Mouse (Mus musculus): Measurements from ENCODE around the gene Pkig. TPM values are rescaled to one million over a fixed set of nuclear protein-coding genes. Genes with fewer than 3 reads are reported as not detected.
"Not testable (repeated sequence)": the region's sequence is repeated elsewhere in the genome, so short reads cannot be mapped to it uniquely, and the experiment has no call there.

The Pkig gene
- polyA plus RNA-seq, 1 experiment: 88.5 TPM

DNA sequence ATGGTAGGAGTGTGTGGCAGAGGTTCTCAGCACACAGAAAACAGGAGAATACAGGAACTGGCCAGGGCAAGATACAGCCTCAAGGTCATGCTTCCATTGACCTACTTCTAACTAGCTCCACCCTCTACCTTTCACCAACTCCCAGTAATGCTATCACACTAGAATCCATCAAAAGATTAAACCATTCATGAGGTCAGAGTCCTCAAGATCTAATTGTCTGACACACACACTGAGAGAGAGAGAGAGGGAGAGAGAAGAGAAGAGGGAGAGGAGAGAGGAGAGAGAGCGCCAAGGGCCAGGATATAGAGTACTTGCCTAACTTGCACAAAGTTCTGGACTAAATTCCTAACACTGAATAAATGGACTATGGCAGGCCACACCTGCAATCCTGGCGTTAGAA is 24.2 kb downstream of the Pkig start:
- no peak for DNase-seq (ENCODE audit: low read depth)

DNA sequence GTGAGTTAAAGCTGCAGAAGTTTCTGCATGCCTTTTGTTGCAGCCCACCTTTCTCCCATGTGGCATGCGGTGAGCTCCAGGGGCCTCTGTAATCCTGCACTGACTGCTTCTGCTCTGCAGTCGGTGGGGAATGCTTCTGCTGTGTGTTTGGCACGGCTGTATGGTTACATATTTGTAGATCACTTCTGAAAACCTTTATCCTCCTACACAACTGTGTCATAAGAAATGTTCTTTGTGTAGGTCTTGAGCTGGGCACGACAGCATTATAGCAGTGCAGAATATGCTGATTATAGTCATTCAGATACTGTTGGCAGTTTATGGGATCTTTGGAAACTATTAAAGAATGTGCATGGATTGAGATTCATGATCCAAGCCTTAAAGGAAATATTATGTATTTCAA is 27.1 kb downstream of the Pkig start:
- no peak for DNase-seq (ENCODE audit: low read depth)

DNA sequence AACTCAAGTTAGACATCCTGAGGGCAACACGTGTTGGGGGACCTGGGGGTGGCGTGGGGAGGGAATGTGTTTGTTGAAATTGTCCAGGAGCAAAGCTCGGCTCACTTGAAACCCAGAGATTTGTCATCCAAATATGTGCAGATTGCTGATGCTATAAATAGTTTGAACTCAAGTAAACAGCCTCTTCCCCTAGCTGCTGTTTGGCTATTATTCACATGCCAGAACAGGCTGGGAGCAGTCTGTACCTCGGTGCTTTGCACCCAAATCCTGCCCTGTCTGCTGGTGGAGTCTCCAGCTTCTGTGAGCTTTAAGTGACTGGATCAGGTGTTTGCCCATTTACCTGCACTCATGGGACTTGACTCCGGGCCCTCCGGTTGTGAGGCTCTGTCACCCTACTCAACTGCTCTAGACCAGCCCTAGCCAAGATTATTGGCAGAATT is 27.6 kb downstream of the Pkig start:
- DNase-seq (ENCODE audit: low read depth): no peak

DNA sequence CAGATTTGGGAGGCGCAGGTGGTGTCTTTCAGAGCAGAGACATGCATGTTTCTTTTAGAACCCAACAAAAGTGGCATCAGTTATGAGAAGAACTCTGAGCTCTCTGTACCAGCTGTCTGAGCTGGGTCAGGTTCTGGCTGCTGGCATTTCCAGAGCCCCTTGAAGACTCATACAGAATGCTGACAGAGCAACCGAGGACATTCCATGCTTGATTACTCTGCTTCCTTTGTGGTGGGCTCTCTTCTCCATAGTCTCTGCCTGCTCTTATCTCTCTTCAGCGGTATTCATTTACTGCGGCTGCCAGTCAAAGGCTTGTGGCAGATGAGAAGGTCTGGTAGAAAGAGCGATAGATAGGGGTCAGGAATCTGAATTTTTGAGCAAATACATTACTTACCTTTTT is 28.0 kb downstream of the Pkig start:
- no peak for DNase-seq (ENCODE audit: low read depth)

DNA sequence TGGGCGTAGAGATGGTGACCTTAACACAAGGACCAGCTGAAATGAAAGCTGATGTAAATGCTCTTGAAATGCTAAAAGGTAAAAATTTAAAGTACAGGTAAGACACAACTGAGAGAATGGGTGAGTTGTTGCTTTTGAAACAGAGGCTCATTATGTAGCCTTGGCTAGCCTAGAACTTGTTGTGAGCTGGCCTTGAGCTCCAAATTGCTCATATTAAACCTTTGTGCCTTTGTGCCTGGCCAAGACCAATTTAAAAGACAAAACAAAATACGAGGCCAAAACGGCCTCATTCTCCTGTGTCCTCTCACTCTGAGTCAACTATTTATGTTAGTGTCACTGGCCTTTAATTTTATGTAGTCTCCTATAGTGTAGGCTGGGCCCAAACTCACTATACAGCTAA is 28.7 kb downstream of the Pkig start:
- no peak for DNase-seq (ENCODE audit: low read depth)

DNA sequence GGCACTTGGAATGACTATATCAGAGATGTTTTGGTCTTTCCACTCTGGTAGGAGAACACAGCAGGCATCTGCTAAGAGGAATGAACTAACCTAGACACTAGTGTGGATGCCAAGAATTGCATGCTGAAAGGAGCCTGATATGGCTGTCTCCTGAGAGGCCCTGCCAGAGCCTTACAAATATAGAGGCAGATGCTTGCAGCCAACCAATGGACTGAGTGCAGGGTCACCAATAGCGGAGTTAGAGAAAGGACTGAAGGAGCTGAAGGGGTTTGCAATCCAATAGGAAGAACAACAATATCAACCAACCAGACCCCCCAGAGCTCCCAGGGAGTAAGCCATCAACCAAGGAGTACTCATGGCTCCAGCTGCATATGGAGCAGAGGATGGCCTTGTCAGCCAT is 30.2 kb downstream of the Pkig start:
- not testable (repeated sequence) for DNase-seq (ENCODE audit: low read depth)

DNA sequence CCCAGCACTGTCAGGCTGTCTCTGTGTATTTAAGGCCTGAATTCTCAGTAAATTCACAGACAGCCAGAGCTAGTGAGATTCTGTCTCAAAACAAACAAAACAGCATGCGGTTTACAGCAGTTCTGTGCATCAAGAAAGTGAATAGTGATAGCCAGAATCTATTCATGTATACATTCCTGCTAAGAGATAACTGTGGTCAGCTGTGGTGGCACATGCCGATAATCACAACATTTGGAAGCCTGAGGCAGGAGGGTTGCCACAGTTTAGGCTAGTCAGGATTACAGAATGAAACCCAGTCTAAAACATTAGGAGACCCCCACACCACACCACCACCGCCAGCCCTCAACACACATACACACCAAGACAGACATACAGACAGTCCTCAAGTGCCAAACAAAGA is 31.6 kb downstream of the Pkig start:
- DNase-seq (ENCODE audit: low read depth): no peak

DNA sequence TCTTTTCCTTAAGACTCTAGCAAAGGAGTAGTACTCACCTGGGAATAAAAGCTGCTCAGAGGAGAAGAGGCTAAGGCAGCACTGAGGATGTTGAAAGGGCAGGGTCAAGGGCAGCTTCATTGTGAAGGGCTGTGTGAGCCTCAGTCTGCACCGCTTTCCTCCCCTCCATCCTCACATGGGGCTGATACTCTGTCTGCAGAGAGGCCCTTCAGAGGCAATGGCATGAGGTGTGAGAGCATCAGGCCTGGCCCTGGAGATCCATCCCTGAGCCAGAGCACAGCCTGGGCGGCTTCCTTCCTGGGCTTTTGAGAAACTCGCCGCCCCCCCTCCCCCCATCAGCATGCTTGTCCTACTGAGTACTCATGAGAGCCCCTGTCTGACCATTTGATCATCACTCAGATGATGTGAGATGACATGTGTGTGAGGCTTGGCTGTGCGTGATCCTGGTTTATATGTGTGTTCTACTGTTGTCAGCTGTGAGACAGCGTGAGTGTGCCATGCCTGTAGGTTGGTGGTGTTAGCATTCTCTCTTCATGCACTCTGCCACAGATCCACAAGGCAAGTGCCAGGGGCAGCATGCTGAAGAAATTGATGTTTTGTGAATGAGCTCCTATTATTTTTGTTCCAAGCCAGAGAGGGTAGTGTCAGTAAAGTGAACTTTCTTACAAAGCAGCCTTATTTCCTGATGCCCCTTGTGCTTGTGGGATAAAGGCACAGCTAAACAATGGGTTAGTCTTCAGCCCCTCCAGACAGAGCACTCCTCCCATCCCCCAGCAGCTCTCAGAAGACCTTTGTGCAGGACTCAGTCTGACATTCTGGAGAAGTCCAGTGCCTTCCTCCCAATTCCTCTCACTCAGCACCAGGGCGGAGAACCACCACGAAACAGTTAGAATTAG is 32.5 kb downstream of the Pkig start:
- no peak for DNase-seq (ENCODE audit: low read depth)

DNA sequence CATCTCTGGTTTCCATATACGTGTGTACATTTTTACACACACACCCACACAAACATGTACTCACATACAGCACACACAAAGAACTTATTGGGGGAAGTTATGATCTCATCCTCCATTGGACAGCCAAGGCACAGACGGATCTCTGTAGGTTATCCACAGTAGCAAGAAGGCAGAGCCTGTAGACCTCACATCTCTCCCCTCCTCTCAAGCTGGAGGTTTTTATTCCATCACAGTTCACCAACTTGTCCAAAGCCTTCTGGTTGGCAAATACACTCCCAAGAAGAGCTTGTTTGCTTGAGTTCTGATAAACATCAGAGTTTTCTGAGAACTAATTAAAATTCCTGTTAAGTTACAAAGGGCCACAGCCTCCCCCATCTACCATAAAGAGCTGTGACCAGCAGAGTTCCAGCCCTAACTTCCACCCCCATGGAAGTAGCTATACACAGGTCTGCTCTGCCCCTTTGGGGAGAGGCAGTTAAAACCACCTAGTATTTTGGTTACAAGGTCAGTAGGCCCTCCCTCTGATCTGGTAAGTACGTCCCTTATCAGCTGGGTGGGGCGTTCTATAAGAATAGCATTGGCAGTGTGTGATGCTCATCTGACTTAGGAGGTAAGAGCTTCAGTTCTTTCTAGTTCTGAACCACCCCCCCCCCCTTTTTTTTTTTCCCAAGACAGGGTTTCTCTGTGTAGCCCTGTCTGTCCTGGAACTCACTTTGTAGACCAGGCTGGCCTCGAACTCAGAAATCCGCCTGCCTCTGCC is 33.8 kb downstream of the Pkig start:
- DNase-seq (ENCODE audit: low read depth): no peak

DNA sequence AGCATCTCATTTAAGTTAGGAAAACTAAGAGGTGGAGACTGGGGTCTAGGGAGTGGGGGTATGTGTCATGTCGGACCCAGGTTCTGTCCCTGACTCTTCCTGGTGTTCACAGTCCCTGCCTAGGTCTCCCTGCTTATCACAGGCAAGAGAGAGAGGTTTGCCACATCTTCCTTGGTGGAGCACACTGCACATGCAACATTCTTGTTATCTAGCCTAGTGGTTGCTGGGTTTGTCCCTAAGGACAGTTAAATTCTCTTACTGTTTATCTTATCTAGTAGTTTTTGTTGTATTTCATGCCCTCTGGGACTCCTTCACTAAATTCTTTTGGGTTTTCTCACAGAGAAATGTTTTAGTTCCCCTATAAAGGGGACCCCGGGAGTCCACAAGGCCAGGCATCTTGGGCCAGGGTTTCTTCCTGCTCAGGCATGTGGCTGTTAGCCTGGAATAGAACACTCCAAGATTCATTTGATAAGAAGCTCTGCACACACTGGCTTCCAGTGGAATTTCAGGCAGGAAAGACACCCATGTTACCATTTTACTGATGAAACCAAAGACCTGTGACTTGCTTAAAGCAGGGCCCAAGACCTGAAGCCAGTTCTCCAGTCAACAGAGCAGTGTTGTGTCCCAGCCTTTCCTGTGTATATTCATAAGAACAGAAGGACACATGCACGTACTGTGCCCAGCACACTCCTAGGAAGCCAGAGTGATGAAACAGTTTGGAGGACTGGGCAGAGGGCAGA is 34.9 kb downstream of the Pkig start:
- no peak for DNase-seq (ENCODE audit: low read depth)

DNA sequence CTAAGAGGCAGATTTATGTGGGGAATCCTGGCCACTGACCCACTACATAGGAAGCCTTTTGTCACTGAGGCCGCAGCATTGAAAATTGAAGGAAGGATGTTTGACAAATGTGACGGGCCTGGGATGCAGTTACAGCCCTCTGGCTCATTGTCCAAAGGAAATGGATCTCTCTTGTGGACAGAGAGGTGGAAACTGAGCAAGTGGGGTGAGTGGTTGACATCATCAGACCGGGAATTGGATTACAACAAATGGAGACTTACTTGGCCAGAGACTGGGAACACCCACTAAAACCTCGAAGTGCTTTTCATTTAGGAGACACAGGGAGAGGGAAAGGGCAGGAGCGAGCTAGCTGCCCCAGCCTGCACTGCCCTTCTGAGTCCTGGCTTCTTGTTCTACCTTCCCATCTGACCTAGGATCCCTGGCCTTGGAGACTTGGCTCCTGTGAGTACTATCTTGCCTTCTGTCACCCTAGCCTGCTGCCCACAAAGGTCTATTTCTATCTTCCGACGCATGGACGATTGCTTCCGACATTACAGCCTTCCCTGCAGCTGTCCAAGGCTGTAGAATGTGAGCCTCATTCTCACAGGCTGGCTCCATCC is 35.6 kb downstream of the Pkig start:
- no peak for DNase-seq (ENCODE audit: low read depth)

DNA sequence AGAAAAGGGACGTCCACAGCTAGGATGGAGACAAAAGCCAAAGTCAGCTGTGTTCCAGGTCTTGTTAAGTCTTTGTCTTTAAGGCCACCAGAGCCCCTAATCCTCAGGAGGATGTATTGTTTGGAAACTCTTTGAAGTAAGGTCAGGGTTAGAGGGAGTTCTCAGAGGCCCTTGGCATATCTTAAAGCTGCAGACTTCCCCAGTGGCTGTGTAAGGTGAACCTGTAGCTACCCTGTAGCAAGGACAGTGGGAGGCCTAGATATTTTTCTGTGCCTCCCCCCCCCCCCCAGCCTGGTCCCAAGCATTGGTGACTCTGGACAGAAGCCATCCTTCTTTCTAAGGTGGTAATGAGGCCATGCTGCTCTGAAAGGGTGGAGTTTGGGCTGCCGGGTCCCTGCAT is 38.6 kb downstream of the Pkig start:
- DNase-seq (ENCODE audit: low read depth): no peak

DNA sequence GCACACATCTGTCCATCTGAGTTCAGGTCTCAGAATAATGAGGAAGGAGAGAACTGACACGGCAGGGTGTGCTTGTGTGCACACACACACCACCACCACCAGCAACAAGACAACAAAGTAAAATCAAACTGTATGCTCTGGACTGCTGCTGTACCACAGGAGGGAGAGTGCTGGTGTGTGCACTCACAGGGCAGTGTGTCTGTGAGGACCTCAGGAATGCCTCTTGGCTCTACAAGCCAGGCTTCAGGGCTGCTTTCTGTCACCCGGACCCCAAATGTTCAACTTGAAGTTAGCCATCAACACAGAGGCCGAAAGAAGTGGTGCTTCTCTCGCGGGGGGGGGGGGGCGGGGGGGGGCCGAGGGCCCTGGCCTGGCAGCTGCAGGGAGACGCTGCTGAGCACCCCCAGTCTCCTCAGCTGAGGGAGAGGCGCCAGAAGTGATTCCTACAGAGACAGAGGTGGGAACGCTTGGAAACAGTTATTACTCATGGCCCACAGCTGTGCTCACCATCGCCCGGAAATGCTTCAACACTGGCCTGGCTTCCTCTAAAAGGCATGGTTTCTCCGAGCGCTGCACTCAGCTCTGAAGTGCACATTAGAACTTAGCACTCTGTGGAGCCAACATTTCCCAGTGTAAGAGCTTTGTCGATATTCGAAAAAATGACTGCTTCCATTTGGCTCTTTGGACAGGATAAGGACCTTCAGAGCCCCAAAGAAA is 39.7 kb downstream of the Pkig start:
- no peak for DNase-seq (ENCODE audit: low read depth)

DNA sequence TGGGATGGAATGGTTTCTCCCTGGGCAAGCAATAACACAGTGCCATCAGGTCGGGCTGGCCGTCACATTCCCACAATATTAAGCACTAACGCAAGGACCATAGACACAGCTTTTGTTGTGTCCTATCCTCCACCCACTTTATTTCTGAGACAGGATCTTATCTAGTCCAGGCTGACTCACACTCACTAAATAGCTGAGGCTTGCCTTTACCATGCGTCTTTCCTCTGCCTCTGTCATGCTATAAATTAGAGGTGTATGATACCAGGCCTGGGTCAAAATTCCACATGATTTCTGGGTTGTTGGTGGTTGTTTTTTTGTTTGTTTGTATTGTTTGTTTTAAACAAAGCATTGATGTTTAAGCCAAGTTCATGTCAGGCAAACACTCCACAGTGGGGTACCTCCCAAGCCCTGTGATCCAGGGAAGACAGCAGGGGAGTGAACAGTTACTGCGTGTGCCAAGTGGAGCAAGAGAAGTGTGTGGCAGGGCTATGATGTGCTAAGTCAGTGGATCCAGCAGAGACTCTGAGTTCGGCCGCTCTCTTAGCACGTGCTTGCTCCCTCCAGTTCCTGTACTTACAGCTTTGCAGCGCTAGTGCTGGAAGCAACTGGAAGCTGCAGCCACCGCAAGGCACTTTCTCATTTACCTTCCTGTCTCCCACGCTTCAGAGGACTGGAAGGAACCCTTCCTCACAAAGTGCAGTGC is 41.0 kb downstream of the Pkig start:
- DNase-seq (ENCODE audit: low read depth): no peak

DNA sequence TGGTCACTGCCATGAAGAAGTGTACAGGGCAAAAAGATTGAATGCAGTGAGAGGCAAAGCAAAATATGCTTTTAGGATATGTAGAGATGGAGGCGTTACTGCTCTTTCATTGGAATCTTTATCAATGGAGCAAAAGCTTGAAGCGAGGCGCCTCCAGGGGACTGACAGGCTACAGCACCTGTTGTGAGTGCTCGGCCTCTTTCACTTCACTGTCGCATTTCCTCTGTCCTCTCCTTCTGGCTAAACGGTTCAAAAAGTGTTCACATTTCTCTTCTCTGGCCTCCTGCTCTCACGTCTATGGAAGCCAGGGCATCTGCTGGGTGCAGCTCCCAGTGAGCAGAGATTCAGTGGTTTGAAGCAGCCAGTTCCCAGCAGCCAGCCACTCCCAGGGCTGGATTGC is 44.2 kb downstream of the Pkig start:
- DNase-seq (ENCODE audit: low read depth): no peak

DNA sequence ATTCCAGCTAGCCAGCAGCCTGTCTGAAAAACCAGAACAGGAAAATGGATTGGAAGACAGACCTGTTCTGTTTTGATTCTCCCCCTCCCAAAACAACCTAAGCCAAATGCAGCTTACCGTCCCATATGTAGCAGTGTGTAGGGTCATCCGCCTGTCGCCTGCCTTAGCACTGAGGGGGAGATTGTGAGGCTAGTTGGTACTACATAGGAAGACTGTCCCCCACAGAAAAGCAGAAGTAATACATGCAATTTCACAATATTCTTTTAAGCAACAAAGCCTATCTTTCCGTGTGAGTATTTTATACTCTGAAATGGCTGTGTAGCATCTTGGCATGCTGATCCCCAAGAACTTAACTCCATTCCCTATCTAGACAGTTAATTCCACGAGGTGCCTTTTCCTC is 44.7 kb downstream of the Pkig start:
- DNase-seq (ENCODE audit: low read depth): no peak

DNA sequence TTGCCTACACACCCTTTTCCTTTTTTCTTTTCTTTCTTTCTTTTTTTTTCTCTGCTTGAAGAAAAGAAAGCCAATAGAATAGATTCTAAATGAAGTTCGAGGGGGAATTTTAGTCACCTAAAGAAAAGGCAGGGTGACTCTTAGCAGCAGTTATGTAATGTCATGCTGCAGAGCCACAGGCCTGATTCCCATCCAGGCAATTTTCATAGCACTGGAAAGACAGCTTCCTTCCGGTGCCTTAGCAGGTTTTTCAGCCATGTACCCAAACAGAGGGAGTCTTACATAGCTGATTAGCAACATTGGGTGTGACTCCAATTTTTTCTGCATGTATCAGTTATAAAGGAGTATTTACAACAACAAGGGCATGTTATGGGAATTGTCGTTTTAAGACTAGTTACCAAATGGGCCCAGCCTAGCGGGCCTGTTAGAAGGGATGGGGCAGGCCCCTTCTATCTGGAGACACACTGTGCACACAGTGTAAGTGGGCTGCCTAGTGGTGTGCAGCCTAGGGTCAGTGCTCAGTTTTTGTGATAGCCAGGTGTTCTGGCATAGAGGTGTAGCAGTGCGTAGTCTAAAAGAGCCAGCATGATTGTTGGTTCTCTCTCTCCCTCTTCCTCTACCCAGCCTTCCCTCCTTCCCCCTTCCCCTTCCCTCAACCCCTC is 45.5 kb downstream of the Pkig start:
- DNase-seq (ENCODE audit: low read depth): no peak

DNA sequence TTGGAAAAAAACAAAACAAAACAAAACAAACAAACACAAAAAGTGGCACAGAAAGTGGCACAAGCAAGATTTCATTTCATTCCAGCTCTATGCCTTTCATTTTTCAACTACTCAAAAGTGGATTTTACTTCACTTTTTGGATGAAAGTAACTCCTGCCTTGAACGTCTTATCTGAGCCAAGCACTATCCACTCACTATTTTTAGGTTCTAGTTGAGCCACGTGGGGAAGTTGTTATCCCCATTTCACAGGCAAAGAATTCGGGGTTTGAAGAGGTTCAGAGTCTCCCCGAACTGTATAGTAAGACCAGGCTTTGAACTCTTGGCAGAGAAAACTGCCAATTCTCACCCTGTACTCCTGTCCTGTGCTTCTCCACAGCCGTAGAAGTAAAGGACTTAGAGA is 50.1 kb downstream of the Pkig start:
- DNase-seq (ENCODE audit: low read depth): no peak

DNA sequence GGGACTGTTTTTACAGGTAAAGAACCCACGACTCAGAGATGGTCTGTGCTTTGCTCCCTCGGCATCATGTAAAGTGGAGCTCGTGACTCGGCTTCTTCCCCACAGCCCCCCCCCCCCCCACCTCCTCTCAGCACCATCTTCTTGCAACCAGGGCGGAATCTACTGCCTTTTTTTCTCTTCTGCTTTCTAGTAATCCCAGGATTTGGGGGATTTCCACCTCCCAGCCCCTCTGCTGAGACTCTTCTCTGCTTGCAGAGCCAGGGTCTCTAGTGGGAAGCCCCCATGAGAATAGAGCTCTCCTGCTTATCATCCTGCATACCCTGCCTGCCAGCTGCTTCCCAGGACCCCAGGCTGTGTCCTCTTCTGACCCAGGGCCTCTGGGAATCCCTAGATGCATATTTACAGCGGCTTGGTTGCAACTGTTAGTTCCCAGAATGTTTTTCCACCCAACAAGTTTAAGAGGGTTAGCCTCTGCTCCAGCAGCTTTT is 50.6 kb downstream of the Pkig start:
- no peak for DNase-seq (ENCODE audit: low read depth)

DNA sequence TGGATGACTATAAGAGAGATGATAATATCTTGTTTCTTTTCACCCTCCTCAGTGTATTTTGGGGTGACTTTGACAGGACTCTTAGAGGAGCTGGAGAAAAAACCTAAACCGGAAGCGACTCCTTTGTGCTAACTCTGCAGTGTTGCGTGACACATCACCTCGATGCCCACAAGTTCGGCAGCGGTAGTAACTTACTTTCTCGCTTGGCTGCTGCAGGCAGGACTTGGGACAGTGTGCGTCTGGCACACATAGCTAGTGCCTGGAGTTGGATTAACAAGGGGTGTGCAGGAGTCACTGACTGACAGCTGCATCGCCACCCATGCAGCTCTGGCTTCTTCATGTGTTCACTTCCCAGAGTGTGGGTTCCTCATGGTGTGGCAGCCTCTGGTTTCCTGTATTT is 51.8 kb downstream of the Pkig start:
- DNase-seq (ENCODE audit: low read depth): no peak
